Mouse (Mus musculus) liver, embryonic 13.5 days (tissue): ENCODE data around the gene Atpif1. TPM values are rescaled to one million over a fixed set of nuclear protein-coding genes. Genes with fewer than 3 reads are reported as not detected.

Experiments used
- ATAC-seq: fragments of 200-750 bp; cut with Nextera tagmentation; 2 replicates; pipeline ENCODE4 v1.8.0; 2017; ENCODE audit warnings: low read depth, mild to moderate bottlenecking, moderate number of reproducible peaks, moderate library complexity
- DNase-seq: peaks from one replicate; pipeline ENCODE4 v3.0.0; 2022
- H3K27ac ChIP-seq: fragments of 300-500 bp; sonication (generic); 2 replicates; pipeline ENCODE4 v1.5.1; 2015; ENCODE audit warnings: moderate library complexity, mild to moderate bottlenecking, inconsistent platforms
- H3K27me3 ChIP-seq: fragments of 300-500 bp; sonication (generic); 2 replicates; pipeline ENCODE4 v1.6.1; 2015; ENCODE audit warnings: mild to moderate bottlenecking, inconsistent platforms
- H3K36me3 ChIP-seq: fragments of 300-500 bp; sonication (generic); 2 replicates; pipeline ENCODE4 v1.6.1; 2015; ENCODE audit warnings: mild to moderate bottlenecking, inconsistent platforms
- H3K4me1 ChIP-seq: fragments of 300-500 bp; sonication (generic); replicated peaks from 2 replicates; pipeline ENCODE4 v1.6.1; 2015; ENCODE audit warnings: inconsistent platforms
- H3K4me2 ChIP-seq: fragments of 300-500 bp; sonication (generic); 2 replicates; pipeline ENCODE4 v1.6.1; 2015; ENCODE audit warnings: inconsistent platforms, mild to moderate bottlenecking, moderate library complexity
- H3K4me3 ChIP-seq: fragments of 300-500 bp; sonication (generic); replicated peaks from 2 replicates; pipeline ENCODE4 v1.5.1; 2015; ENCODE audit warnings: mild to moderate bottlenecking, inconsistent platforms
- H3K9ac ChIP-seq: fragments of 300-500 bp; sonication (generic); 2 replicates; pipeline ENCODE4 v1.6.1; 2015; ENCODE audit warnings: mild to moderate bottlenecking, inconsistent platforms
- H3K9me3 ChIP-seq: fragments of 300-500 bp; sonication (generic); replicated peaks from 2 replicates; pipeline ENCODE4 v1.6.1; 2016; ENCODE audit warnings: inconsistent platforms
- WGBS: fragments of 180-500 bp; shearing (Covaris S2); methylation state at CpG from one replicate; pipeline ENCODE4 v1.1.7; 2015; ENCODE audit not compliant: insufficient replicate concordance; 5-methylcytosine and 5-hydroxymethylcytosine counted together
- polyA plus RNA-seq: library from polyadenylated mRNA; unstranded; fragments of >200 nt; fragmentation: Nextera tagmentation; extraction: Ambion mirVana; gene quantifications from 2 replicates; pipeline ENCODE4 v1.2.1, GENCODE M21; 2015

Gene Atpif1
- polyA plus RNA-seq, 1 experiment from 2014 or later = 1,572 TPM

- Histone ChIP-seq H3K9ac (no peak overlapping the region), H3K9me3 (no peaks in the 10 kb centered on the region), H3K4me2 (no peak overlapping the region), H3K27ac (peak overlapping the region; percentile 39; the same call in 1 of the 2 replicates), H3K27me3 (no peaks in the 10 kb centered on the region), H3K36me3 (peaks cover 51% of the 10 kb centered on the region), H3K4me1 (peaks cover 28% of the 10 kb centered on the region), H3K4me3 (no peak overlapping the region)
- DNase-seq (no peak), ATAC-seq (peak; percentile 13; the same call in 1 of the 2 replicates)
- 76% methylated on average over 5 of the region's 5 CpGs for WGBS
Observed at GRCm38 (mm10) chr4:132554221-132554620, 20.8 kb upstream of the Atpif1 start.

- Histone ChIP-seq H3K9ac (no peak overlapping the region), H3K4me3 (no peak overlapping the region), H3K36me3 (peaks cover 98% of the 10 kb centered on the region), H3K4me1 (peaks cover 6% of the 10 kb centered on the region; the same call in 1 of the 2 replicates), H3K4me2 (no peak overlapping the region), H3K9me3 (no peaks in the 10 kb centered on the region), H3K27me3 (no peaks in the 10 kb centered on the region), H3K27ac (no peak overlapping the region; the same call in 1 of the 2 replicates)
- DNase-seq (no peak), ATAC-seq (peak; percentile 77)
- 38% methylated on average over 8 of the region's 8 CpGs for WGBS
Observed at GRCm38 (mm10) chr4:132545851-132546250, 12.4 kb upstream of the Atpif1 start.

GRCm38 (mm10) chr4:132542724-132543123 is 9.3 kb upstream of the Atpif1 start:
- no peak overlapping the region for H3K9ac ChIP-seq
- H3K4me2 ChIP-seq = no peak overlapping the region
- no peak for ATAC-seq
- H3K36me3 ChIP-seq = peaks cover 95% of the 10 kb centered on the region
- WGBS = 38% methylated on average over 1 of the region's 1 CpGs
- H3K27me3 ChIP-seq = no peaks in the 10 kb centered on the region
- H3K4me3 ChIP-seq = no peak overlapping the region
- H3K4me1 ChIP-seq = peaks cover 27% of the 10 kb centered on the region
- DNase-seq = no peak
- no peaks in the 10 kb centered on the region for H3K9me3 ChIP-seq
- no peak overlapping the region for H3K27ac ChIP-seq

- Histone ChIP-seq H3K4me2 (no peak overlapping the region), H3K9ac (no peak overlapping the region), H3K27me3 (no peaks in the 10 kb centered on the region), H3K4me1 (peaks cover 40% of the 10 kb centered on the region), H3K9me3 (no peaks in the 10 kb centered on the region), H3K27ac (no peak overlapping the region), H3K4me3 (no peak overlapping the region), H3K36me3 (peaks cover 92% of the 10 kb centered on the region)
- no peak for ATAC-seq
- 88% methylated on average over 4 of the region's 4 CpGs for WGBS
- DNase-seq = no peak
Observed at GRCm38 (mm10) chr4:132541413-132541812, 8.0 kb upstream of the Atpif1 start.

- WGBS = 86% methylated on average over 5 of the region's 5 CpGs
- H3K36me3 ChIP-seq = peaks cover 73% of the 10 kb centered on the region
- H3K4me2 ChIP-seq = no peak overlapping the region
- no peak for ATAC-seq
- no peak overlapping the region for H3K4me3 ChIP-seq
- no peak overlapping the region for H3K27ac ChIP-seq
- no peak for DNase-seq
- no peaks in the 10 kb centered on the region for H3K27me3 ChIP-seq
- H3K9me3 ChIP-seq = no peaks in the 10 kb centered on the region
- H3K9ac ChIP-seq = no peak overlapping the region; the same call in 1 of the 2 replicates
- peaks cover 50% of the 10 kb centered on the region for H3K4me1 ChIP-seq
Observed at GRCm38 (mm10) chr4:132539481-132539880, 6.0 kb upstream of the Atpif1 start.

- Histone ChIP-seq H3K9me3 (no peaks in the 10 kb centered on the region), H3K36me3 (peaks cover 45% of the 10 kb centered on the region), H3K4me3 (peak within 1 kb of the TSS; percentile 96), H3K4me2 (peak within 1 kb of the TSS; percentile 90), H3K9ac (peak within 1 kb of the TSS; percentile 95), H3K27ac (peak within 1 kb of the TSS; percentile 98), H3K27me3 (no peaks in the 10 kb centered on the region), H3K4me1 (peaks cover 68% of the 10 kb centered on the region)
- ATAC-seq (peak; percentile 56), DNase-seq (peak; percentile 94)
- under 1% methylated on average over 60 of the region's 60 CpGs for WGBS
Observed at GRCm38 (mm10) chr4:132535406-132536121, 2.1 kb upstream of the Atpif1 start, which contains the start of gene Dnajc8. Dnajc8 (plus strand) TSS chr4:132535550.

- Histone ChIP-seq H3K9me3 (no peaks in the 10 kb centered on the region), H3K4me2 (peak overlapping the region; percentile 90), H3K27ac (peak overlapping the region; percentile 99), H3K36me3 (peaks cover 37% of the 10 kb centered on the region), H3K9ac (peak overlapping the region; percentile 97), H3K4me3 (peak overlapping the region; percentile 96), H3K4me1 (peaks cover 72% of the 10 kb centered on the region), H3K27me3 (no peaks in the 10 kb centered on the region)
- ATAC-seq (peak; percentile 42), DNase-seq (peak; percentile 56)
- 0% methylated on average over 5 of the region's 5 CpGs for WGBS
Observed at GRCm38 (mm10) chr4:132532496-132532895, 963 bp downstream of the Atpif1 start.

- DNase-seq (peak; percentile 71), ATAC-seq (peak; percentile 83)
- H3K4me3 ChIP-seq = peak overlapping the region; percentile 96
- peak overlapping the region; percentile 97 for H3K9ac ChIP-seq
- H3K4me1 ChIP-seq = peaks cover 68% of the 10 kb centered on the region
- H3K36me3 ChIP-seq = peaks cover 29% of the 10 kb centered on the region
- no peaks in the 10 kb centered on the region for H3K9me3 ChIP-seq
- H3K27ac ChIP-seq = peak overlapping the region; percentile 99
- H3K27me3 ChIP-seq = no peaks in the 10 kb centered on the region
- WGBS = 24% methylated on average over 20 of the region's 20 CpGs
- H3K4me2 ChIP-seq = peak overlapping the region; percentile 90
Observed at GRCm38 (mm10) chr4:132530033-132530804, 3.2 kb downstream of the Atpif1 start.

- ATAC-seq (no peak), DNase-seq (no peak)
- Histone ChIP-seq H3K27me3 (no peaks in the 10 kb centered on the region), H3K4me1 (peaks cover 69% of the 10 kb centered on the region), H3K9me3 (no peaks in the 10 kb centered on the region), H3K4me2 (peak overlapping the region; percentile 90), H3K27ac (peak overlapping the region; percentile 99), H3K4me3 (peak overlapping the region; percentile 96), H3K9ac (peak overlapping the region; percentile 97), H3K36me3 (peaks cover 29% of the 10 kb centered on the region)
- WGBS = 25% methylated on average over 4 of the region's 4 CpGs
Observed at GRCm38 (mm10) chr4:132529344-132529743, 4.1 kb downstream of the Atpif1 start.

GRCm38 (mm10) chr4:132527917-132528522 is 5.4 kb downstream of the Atpif1 start:
- no peak for DNase-seq
- Histone ChIP-seq H3K4me1 (peaks cover 69% of the 10 kb centered on the region), H3K36me3 (peaks cover 29% of the 10 kb centered on the region), H3K4me2 (no peak overlapping the region), H3K27ac (peak overlapping the region; percentile 78), H3K4me3 (no peak overlapping the region), H3K27me3 (no peaks in the 10 kb centered on the region), H3K9me3 (no peaks in the 10 kb centered on the region), H3K9ac (no peak overlapping the region)
- ATAC-seq = no peak
- 60% methylated on average over 8 of the region's 8 CpGs for WGBS

- Histone ChIP-seq H3K9ac (no peak overlapping the region), H3K27ac (peak overlapping the region; percentile 55), H3K4me3 (no peak overlapping the region), H3K9me3 (no peaks in the 10 kb centered on the region), H3K4me2 (no peak overlapping the region), H3K36me3 (peaks cover 28% of the 10 kb centered on the region), H3K27me3 (no peaks in the 10 kb centered on the region), H3K4me1 (peaks cover 64% of the 10 kb centered on the region)
- no peak for ATAC-seq
- no peak for DNase-seq
- 39% methylated on average over 2 of the region's 2 CpGs for WGBS
Observed at GRCm38 (mm10) chr4:132526678-132527077, 6.8 kb downstream of the Atpif1 start.
